Comparison of ENCODE assay signal across 10 mouse cellular contexts in the genomic region with DNA sequence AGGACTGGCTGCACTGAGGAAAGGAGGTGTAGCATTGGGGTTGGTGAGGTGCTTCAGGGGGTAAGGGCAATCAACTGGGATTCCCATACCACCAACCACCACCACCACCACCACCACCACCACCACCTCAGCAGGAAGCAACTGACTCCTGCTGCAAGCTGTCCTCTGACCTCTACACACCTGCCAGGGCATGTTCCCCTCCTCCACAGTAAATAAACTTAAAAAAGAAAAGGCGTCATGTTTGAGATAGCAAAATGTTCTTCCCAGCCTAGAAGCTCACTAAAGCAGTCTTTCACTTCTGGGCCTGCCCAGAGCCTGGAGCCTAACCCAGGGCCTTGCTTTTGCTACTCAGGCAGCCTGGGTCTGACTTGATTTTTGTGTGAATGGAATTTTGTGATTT. TPM values are rescaled to one million over a fixed set of nuclear protein-coding genes. Genes with fewer than 3 reads are reported as not detected.
DNase-seq lines count a peak whose midpoint lies in the region; ATAC-seq and TF ChIP-seq lines count a peak whose summit lies in the region.
"Had no signal": no experiment of that assay in that cellular context is flagged by ENCODE, and none has a peak within 500 bp of the region (broad histone marks: within the 10 kb centered on the region; RNA-seq: fewer than 3 reads in every experiment).

No protein-coding gene starts in this region.

- no peaks in the 10 kb centered on the region for H3K9me3 ChIP-seq in kidney, embryonic 15.5 days (replicated peaks)
- no peaks in the 10 kb centered on the region for H3K9me3 ChIP-seq in forebrain, embryonic 15.5 days
- no peaks in the 10 kb centered on the region for H3K9me3 ChIP-seq in limb, embryonic 14.5 days (ENCODE audit: control insufficient read depth, low read length)
- H3K9me3 ChIP-seq in stomach, embryonic 15.5 days, result no peaks in the 10 kb centered on the region

- DNase-seq in kidney, adult 11 months, result no peak
- no peak for DNase-seq in limb, embryonic 14.5 days (ENCODE audit: low spot score)
- DNase-seq in layer of hippocampus, postnatal 10 days (ENCODE audit: low spot score in 2 of 2), result no peak
- no peak for DNase-seq in ovary, postnatal 10 days (ENCODE audit: low spot score)
- DNase-seq in gastrocnemius, postnatal 4 days (ENCODE audit: low spot score in 2 of 2), result no peak
- DNase-seq: gastrocnemius, postnatal 25 days; left cerebral cortex, postnatal 4 days had no signal

- H3K4me3 ChIP-seq in kidney, embryonic 15.5 days (replicated peaks), result peak overlapping the region; percentile 99
- H3K4me3 ChIP-seq in forebrain, embryonic 15.5 days, result 0 out of 2 replicates have a peak overlapping the region, but pooled peaks have one; percentile 87
- peak overlapping the region; percentile 94 for H3K4me3 ChIP-seq in limb, embryonic 14.5 days (replicated peaks; ENCODE audit: low read length)
- no peak overlapping the region; the same call in 1 of the 2 replicates for H3K4me3 ChIP-seq in stomach, embryonic 15.5 days (replicated peaks)

- no peak overlapping the region for H3K9ac ChIP-seq in kidney, embryonic 15.5 days
- H3K9ac ChIP-seq in forebrain, embryonic 15.5 days (replicated peaks), result no peak overlapping the region
- H3K9ac ChIP-seq in limb, embryonic 14.5 days (ENCODE audit: low read depth, low read length, severe bottlenecking), result no peak overlapping the region
- no peak overlapping the region for H3K9ac ChIP-seq in stomach, embryonic 15.5 days

- no peak for ATAC-seq in kidney, embryonic 15.5 days (replicated peaks; ENCODE audit: low FRiP score)
- no peak for ATAC-seq in forebrain, embryonic 15.5 days (replicated peaks)
- no peak for ATAC-seq in limb, embryonic 14.5 days (ENCODE audit: low FRiP score, low read depth)
- no peak for ATAC-seq in stomach, embryonic 15.5 days (ENCODE audit: insufficient read depth, low FRiP score, low read depth)

- H3K27ac ChIP-seq in kidney, embryonic 15.5 days, result no peak overlapping the region
- H3K27ac ChIP-seq in forebrain, embryonic 15.5 days (replicated peaks), result no peak overlapping the region
- H3K27ac ChIP-seq in limb, embryonic 14.5 days (replicated peaks; ENCODE audit: low read depth, low read length), result no peak overlapping the region
- H3K27ac ChIP-seq in stomach, embryonic 15.5 days, result no peak overlapping the region

- TF ChIP-seq POLR2A in limb, embryonic 14.5 days (IDR thresholded peaks at IDR 0.05; ENCODE audit: borderline replicate concordance, extremely low read depth, insufficient read depth, insufficient read length), result no peak

- peaks cover 40% of the 10 kb centered on the region for H3K4me1 ChIP-seq in kidney, embryonic 15.5 days
- H3K4me1 ChIP-seq in forebrain, embryonic 15.5 days, result peaks cover 50% of the 10 kb centered on the region
- peaks cover 20% of the 10 kb centered on the region; the same call in 1 of the 2 replicates for H3K4me1 ChIP-seq in limb, embryonic 14.5 days (ENCODE audit: control insufficient read depth, insufficient read depth, low read length)
- peaks cover 27% of the 10 kb centered on the region for H3K4me1 ChIP-seq in stomach, embryonic 15.5 days

- 81% methylated on average over 1 of the region's 1 CpGs for WGBS in kidney, embryonic 15.5 days
- 84% methylated on average over 1 of the region's 1 CpGs for WGBS in forebrain, embryonic 15.5 days
- 89% methylated on average over 1 of the region's 1 CpGs for WGBS in limb, embryonic 14.5 days
- WGBS in stomach, embryonic 15.5 days, result 55% methylated on average over 1 of the region's 1 CpGs

- H3K36me3 ChIP-seq in kidney, embryonic 15.5 days, result peaks cover 8% of the 10 kb centered on the region; the same call in 1 of the 2 replicates
- H3K36me3 ChIP-seq in forebrain, embryonic 15.5 days, result no peaks in the 10 kb centered on the region
- peaks cover 11% of the 10 kb centered on the region; the same call in 1 of the 2 replicates for H3K36me3 ChIP-seq in limb, embryonic 14.5 days (ENCODE audit: control insufficient read depth, insufficient read depth, low read length)
- H3K36me3 ChIP-seq in stomach, embryonic 15.5 days, result no peaks in the 10 kb centered on the region

- no peaks in the 10 kb centered on the region for H3K27me3 ChIP-seq in kidney, embryonic 15.5 days
- H3K27me3 ChIP-seq in forebrain, embryonic 15.5 days, result no peaks in the 10 kb centered on the region
- no peaks in the 10 kb centered on the region for H3K27me3 ChIP-seq in limb, embryonic 14.5 days (ENCODE audit: control insufficient read depth, insufficient read depth, low read length)
- no peaks in the 10 kb centered on the region for H3K27me3 ChIP-seq in stomach, embryonic 15.5 days (replicated peaks)

- peak overlapping the region; percentile 79 for H3K4me2 ChIP-seq in kidney, embryonic 15.5 days
- no peak overlapping the region for H3K4me2 ChIP-seq in forebrain, embryonic 15.5 days (replicated peaks)
- H3K4me2 ChIP-seq in limb, embryonic 14.5 days (replicated peaks; ENCODE audit: low read depth, low read length, severe bottlenecking), result peak overlapping the region; percentile 86; the same call in 1 of the 2 replicates
- peak overlapping the region; percentile 64; the same call in 1 of the 2 replicates for H3K4me2 ChIP-seq in stomach, embryonic 15.5 days

RNA-seq across cellular contexts. Expression of a gene that starts 3.2 kb away (rescaled TPM):
- polyA plus RNA-seq in kidney, embryonic 15.5 days (2015; fragmentation: Nextera tagmentation; extraction: Ambion mirVana), result 50.1 and 54.9 TPM in 2 replicates
- 67.2 and 80.1 TPM in 2 replicates for polyA plus RNA-seq in forebrain, embryonic 15.5 days (2015; fragmentation: Nextera tagmentation; extraction: Ambion mirVana)
- polyA plus RNA-seq in limb, embryonic 14.5 days (2012; rRNA removed), result 156 and 220 TPM in 2 replicates
- 87.2 and 108 TPM in 2 replicates for polyA plus RNA-seq in limb, embryonic 14.5 days (2014; fragmentation: Nextera tagmentation; extraction: Ambion mirVana)
- polyA plus RNA-seq in stomach, embryonic 15.5 days (2015; fragmentation: Nextera tagmentation; extraction: Ambion mirVana), result 63.4 and 70.5 TPM in 2 replicates
- 100 to 1,000 TPM; 204 to 220 TPM for total RNA-seq in layer of hippocampus, postnatal 10 days (2021)
- 100 to 1,000 TPM; 143 to 152 TPM for total RNA-seq in gastrocnemius, postnatal 4 days (2021)

RNA-seq across cellular contexts. Expression of a gene that starts 54.0 kb away (rescaled TPM):
- 35.0 and 36.1 TPM in 2 replicates for polyA plus RNA-seq in kidney, embryonic 15.5 days (2015; fragmentation: Nextera tagmentation; extraction: Ambion mirVana)
- polyA plus RNA-seq in forebrain, embryonic 15.5 days (2015; fragmentation: Nextera tagmentation; extraction: Ambion mirVana), result 51.1 and 55.4 TPM in 2 replicates
- polyA plus RNA-seq in limb, embryonic 14.5 days (2012; rRNA removed), result 26.1 and 28.2 TPM in 2 replicates
- polyA plus RNA-seq in limb, embryonic 14.5 days (2014; fragmentation: Nextera tagmentation; extraction: Ambion mirVana), result 44.6 and 52.7 TPM in 2 replicates
- polyA plus RNA-seq in stomach, embryonic 15.5 days (2015; fragmentation: Nextera tagmentation; extraction: Ambion mirVana), result 37.6 and 38.1 TPM in 2 replicates
- 10 to 100 TPM; 53.2 to 54.0 TPM for total RNA-seq in layer of hippocampus, postnatal 10 days (2021)
- total RNA-seq in gastrocnemius, postnatal 4 days (2021), result 10 to 100 TPM; 27.4 to 31.0 TPM

RNA-seq across cellular contexts. Expression of a gene that starts 54.0 kb away (rescaled TPM):
- polyA plus RNA-seq in kidney, embryonic 15.5 days (2015; fragmentation: Nextera tagmentation; extraction: Ambion mirVana), result 3.1 and 3.6 TPM in 2 replicates
- polyA plus RNA-seq in forebrain, embryonic 15.5 days (2015; fragmentation: Nextera tagmentation; extraction: Ambion mirVana), result 1.0 and 1.1 TPM in 2 replicates
- polyA plus RNA-seq in limb, embryonic 14.5 days (2012; rRNA removed), result 2.6 and 2.7 TPM in 2 replicates
- polyA plus RNA-seq in limb, embryonic 14.5 days (2014; fragmentation: Nextera tagmentation; extraction: Ambion mirVana), result 1.3 and 2.2 TPM in 2 replicates
- 3.1 and 3.3 TPM in 2 replicates for polyA plus RNA-seq in stomach, embryonic 15.5 days (2015; fragmentation: Nextera tagmentation; extraction: Ambion mirVana)
- 1 to 10 TPM; 2.6 to 3.3 TPM for total RNA-seq in layer of hippocampus, postnatal 10 days (2021)
- 1 to 10 TPM; 6.6 to 6.8 TPM for total RNA-seq in gastrocnemius, postnatal 4 days (2021)
